Mouse (Mus musculus): ENCODE results near the gene Clec10a.

The Clec10a gene

DNA sequence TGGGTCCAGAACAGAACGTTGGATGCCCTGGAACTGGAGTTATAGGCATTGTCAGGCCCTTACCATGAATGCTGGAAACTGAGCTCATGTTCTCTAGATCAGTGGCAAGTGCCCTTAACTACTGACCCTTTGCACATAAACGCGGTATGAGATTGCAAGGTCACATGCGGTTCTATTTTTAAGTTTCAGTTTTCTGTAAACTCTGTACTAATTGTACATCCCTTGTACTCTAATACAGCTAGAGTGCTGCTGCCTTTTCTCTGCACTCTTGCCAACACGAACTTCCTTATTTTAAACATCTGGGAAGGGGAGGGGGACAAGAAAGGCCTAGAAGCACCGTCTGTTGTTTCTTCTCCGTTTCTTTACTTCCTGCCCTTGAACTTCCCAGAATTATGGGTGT is 29.1 kb downstream of the Clec10a start:
- DNase-seq: no peak

DNA sequence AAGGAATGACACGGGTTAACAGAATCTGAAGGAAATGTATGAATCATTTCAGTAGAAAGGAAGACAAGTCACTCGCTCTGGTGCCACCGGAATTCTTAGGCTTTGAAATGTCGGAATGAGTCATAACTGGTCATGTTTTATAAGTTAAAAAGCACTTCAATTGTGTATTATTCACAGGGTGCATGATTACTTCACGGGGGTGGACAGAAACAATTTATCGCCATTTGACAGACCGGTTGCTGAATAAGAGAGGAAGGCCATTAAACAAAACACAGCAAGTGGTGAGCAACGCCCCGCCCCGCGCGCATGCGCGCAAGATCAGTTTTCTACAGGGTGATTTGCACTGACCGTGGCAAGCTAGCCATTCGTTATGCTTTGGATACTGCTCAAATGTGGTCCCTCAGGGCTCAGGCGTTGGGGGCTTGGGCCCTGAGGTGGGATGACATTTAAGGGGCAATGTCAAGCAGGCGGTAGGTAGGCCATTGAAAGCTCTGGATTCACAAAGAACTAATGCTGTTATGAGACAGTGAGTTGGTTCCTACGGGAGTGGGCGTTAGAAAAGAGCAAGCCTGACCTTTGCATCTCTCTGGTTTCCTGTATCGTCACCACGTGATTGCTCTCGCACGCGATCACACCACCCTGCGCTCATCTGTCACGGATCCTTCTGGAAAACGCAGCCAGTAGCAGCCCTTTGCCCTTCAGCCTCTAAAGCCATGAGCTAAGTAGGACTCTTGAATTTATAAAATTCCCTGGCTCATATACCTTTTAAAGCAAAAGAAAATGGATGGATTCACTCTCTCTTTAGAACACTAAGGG is 33.5 kb downstream of the Clec10a start:
- DNase-seq: no peak

- no peak for DNase-seq
These were observed 35.2 kb downstream of the Clec10a start for GRCm38 (mm10) chr11:70191188-70191587.

DNA sequence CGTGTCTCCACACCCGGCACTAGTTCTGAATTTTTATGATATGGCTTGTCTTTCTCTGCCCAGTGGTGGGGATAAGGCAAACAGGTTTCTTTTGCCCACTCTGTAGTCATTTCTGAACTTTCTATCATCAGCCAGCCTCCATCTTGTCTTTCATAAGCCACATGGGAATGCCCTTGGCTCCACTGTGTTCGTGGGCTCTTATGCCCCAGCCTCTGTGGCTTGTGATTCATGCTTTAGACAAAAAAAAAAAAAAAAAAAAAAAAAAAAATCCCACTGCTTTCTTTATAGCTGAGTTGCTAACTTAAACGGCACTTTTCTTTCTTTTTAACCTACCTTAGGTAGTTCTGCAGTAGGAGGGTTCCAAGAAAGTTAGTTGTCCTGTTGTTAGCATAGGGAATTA is 36.2 kb downstream of the Clec10a start:
- no peak for DNase-seq

- DNase-seq: no peak
These were observed 37.6 kb downstream of the Clec10a start for GRCm38 (mm10) chr11:70193354-70194285.

DNA sequence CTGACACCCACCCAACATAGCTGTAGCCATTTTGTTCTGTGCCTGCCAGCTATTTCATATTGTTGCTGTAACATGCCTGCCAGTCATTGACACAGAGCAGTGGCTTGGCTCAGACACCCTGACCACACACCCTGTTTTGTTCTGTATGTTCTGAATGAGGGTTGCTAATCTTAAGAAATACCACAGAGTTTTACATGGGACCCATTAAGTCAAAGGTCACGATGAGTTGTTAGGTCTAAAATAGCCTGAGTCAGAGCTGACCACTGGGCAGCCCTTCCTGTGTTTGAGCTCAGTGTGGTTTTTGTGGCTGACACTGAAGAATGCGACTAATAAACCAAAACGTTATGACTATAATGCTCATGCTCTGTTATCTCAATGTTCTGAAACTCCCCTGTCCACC is 42.3 kb downstream of the Clec10a start:
- no peak for DNase-seq

GRCm38 (mm10) chr11:70199107-70199506 is 43.1 kb downstream of the Clec10a start:
- no peak for DNase-seq

DNA sequence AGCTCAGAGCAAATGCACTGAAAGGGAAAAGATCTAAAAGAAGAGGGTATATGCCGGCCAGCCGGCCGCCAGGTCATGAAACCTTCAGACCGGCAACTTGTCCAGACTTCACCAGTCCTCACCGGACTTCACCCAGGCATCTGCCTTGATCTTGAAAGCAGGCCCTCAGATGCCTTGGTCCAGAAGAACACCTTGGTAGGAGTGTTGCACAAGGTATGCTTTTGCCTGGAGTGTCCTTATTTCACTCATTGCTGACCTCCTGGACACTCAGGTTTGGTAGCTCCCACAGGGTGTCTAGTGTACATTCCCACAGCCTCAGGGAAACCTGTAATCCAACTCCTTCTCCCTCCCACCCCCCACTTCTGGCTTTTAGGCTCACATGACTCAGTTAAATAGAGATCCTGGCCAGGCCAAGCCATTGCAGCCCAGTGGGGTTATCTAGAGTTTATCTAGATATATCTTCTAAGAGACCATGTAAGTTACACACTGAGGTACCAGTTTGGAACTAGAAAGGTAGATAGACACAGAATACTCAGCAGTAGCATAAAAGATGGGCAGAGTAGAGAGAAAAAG is 44.1 kb downstream of the Clec10a start:
- no peak for DNase-seq

DNA sequence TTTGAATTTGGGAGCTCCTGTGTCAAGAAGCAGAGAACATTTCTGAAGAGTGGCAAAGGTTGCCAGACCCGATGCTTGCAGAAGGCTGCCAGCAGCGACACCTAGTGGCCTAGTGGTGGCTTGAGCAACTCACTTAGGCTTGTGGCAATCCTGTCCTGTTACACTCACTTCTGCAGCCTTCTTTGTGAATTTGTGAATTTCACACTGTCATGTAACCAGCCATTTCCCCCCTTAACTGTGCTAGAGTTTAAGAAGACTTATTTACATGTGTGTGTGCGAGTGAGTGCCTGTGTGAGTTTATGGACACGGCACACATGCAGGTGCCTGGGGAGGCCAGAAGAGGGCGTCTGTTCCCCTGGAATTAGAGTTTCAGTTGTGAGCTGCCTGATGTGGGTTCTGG is 45.7 kb downstream of the Clec10a start:
- peak; percentile 79 for DNase-seq

DNA sequence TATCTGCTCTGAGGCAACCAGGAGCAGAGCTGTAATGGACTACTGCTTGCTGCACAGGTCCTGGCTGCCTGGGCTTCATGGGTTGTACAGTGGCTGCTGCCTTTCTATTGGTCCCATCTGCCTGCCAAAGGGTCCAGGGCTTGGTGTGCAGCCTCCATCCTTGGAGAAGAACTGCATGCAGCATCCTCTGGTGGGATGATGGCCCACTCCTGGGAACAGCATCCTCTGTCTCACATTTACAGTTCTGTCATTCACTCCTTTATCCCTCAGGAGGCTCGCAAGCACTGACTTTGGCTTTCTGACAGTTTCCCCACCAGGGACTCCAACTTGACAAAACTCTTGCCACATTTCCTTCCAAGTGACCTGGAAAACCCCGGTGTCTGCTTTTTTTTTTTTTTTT is 50.8 kb downstream of the Clec10a start:
- DNase-seq: no peak

- no peak for DNase-seq
These were observed 51.3 kb downstream of the Clec10a start for GRCm38 (mm10) chr11:70207283-70207682.

DNA sequence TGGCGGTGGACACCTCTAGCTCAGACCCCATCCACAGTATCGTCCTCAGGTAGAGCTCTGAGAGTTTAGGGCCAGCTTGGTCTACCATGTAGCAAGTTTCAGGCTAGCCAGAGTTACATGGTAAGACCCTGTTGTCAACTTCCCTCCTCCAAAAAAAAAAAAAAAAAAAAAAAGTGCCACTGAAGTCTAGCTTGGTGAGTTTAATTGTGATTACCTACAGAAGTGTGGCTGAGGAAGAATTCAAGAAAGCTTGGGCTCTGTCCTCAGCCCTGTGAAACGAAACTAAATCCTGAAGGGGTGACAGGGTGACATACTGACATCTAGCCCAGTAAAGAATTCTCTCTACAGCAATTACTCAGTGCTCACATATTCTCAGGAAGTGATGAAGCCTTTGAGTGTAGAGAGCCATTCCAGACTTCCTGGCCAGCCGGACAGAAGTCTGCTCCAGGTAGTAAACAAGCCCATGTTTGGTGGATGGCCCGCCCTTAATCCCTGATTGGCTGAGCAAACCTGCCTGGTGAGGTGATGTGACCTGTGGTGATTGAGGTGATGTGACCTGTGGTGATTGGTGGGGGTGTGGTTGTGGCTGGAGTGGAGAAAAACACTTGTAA is 52.9 kb downstream of the Clec10a start:
- no peak for DNase-seq

DNA sequence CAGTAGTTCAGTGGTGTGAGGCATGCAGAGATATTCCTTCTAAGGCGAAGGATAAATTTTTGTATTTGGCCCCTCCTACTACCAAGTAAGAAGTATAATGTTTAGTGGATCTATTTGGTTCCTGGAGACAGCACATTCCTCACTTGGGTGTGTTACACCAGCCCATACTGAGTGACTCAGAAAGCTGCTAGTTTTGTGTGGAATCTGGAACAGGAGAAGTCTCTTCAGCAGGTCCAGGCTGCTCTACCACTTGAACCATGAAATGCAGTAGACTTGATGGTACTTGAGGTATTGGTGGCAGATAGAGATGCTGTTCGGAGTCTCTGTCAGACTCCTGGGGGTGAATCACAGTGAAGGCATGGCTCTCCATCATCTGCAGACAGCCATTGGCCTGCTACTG is 54.7 kb downstream of the Clec10a start:
- DNase-seq: no peak

DNA sequence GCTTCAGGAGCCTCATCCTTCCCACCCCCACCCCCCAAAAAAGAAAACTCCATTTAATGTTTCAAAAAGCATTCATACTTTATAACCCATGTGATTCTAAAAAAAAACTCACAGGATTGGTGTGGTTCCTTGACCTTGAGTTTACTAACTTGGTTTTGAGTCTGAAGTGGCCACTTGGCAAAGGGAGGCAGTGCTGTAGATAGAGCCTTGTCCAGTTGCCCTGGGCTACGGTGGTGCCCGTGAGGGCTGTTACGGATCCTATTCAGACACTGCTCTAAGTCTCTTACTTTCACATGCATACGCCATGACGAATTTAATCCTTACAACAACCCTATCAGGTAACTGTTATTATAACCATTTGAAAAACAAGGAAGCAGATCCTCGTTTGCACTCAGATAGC is 56.0 kb downstream of the Clec10a start:
- no peak for DNase-seq

- peak; percentile 42 for DNase-seq
These were observed 56.4 kb downstream of the Clec10a start, which contains the start of gene Slc16a11 for GRCm38 (mm10) chr11:70212423-70212822. Slc16a11 (plus strand) TSS chr11:70212752.

DNA sequence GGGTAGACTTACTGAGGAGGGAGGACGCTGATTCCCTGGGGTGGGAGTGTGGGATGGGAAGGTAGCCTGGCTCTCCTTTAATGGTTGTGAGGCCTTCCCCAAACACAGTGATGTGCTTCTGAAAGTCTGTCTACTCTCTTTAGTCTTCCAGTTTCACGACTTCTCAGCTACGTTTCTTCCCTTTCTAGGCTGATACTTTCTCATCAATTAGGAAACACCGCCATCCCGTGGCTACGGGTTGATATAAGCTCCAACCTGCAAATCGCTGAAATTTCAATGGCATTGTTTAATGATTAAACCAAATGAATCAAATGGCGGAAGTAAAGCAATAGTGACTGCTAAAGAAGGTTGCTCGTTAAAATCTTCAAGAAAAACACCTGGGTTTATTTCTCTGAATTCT is 56.9 kb downstream of the Clec10a start:
- DNase-seq: peak; percentile 78

DNA sequence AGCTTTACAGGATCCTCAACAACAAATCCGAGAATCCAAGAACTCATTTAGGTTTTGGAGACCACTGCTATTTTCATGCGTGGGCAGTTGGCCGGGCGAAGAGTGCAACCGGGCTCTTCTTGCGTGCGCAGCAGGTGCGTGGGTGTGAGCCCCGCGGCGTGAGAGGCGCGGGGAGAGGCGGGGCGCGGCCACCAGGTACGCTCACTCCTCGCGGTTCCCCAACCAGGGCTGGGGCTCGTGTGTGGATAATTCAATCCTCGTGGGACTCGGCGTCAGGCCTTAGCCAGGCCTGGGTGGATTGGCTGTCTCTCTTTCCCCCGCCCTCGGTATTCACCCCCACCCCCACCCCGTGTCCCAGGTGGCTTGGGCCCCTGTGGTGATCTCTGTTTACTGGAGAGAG is 57.7 kb downstream of the Clec10a start:
- peak; percentile 76 for DNase-seq

GRCm38 (mm10) chr11:70214191-70214855 is 58.3 kb downstream of the Clec10a start:
- peak; percentile 73 for DNase-seq

- no peak for DNase-seq
These were observed 58.8 kb downstream of the Clec10a start for GRCm38 (mm10) chr11:70214856-70215209.

GRCm38 (mm10) chr11:70215301-70215700 is 59.3 kb downstream of the Clec10a start:
- peak; percentile 64 for DNase-seq

- no peak for DNase-seq
These were observed 60.1 kb downstream of the Clec10a start for GRCm38 (mm10) chr11:70216103-70216502.

DNA sequence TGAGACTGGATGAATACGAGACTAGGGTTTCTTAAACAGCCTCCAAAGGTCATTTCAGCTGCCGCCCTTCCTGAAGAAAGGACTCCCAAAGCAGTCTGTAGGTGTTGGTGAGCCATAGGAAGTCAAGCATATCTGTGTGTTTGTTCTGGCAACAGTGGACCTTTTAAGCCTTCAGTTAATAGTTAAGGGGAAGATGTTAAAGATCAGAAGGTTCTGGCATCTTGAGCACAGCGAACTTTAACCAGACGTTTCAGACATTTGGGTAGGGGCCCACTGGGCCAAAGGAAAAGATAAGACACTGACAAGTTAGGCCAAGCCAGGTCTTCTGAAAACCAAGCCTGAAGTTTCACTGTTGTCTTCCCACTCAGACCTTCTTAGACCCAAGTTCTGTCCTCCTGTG is 62.0 kb downstream of the Clec10a start:
- DNase-seq: no peak

All from cerebellum, adult 8-10 months (tissue).